Mouse (Mus musculus) heart, postnatal 25 days (tissue): Measurements from ENCODE around the gene Chmp2a. TPM values are rescaled to one million over a fixed set of nuclear protein-coding genes. Genes with fewer than 3 reads are reported as not detected.
"Not testable (repeated sequence)": the region's sequence is repeated elsewhere in the genome, so short reads cannot be mapped to it uniquely, and the experiment has no call there.

ENCODE experiments used
- DNase-seq: peaks from one replicate; pipeline ENCODE4 v3.0.0; 2022; ENCODE audit warnings: low spot score
- intact Hi-C: fragments of 180-260 bp; cut with DNase I; formaldehyde crosslinking; loops from one replicate; pipeline ENCODE4 v1.15.1; 2025
- total RNA-seq, 2 experiments: library from RNA; stranded (reverse); gene quantifications; 2 replicates each; pipeline ENCODE4 v1.2.3; 2021

Chmp2a gene
- 100 to 1,000 TPM; 120 to 122 TPM for total RNA-seq

DNA sequence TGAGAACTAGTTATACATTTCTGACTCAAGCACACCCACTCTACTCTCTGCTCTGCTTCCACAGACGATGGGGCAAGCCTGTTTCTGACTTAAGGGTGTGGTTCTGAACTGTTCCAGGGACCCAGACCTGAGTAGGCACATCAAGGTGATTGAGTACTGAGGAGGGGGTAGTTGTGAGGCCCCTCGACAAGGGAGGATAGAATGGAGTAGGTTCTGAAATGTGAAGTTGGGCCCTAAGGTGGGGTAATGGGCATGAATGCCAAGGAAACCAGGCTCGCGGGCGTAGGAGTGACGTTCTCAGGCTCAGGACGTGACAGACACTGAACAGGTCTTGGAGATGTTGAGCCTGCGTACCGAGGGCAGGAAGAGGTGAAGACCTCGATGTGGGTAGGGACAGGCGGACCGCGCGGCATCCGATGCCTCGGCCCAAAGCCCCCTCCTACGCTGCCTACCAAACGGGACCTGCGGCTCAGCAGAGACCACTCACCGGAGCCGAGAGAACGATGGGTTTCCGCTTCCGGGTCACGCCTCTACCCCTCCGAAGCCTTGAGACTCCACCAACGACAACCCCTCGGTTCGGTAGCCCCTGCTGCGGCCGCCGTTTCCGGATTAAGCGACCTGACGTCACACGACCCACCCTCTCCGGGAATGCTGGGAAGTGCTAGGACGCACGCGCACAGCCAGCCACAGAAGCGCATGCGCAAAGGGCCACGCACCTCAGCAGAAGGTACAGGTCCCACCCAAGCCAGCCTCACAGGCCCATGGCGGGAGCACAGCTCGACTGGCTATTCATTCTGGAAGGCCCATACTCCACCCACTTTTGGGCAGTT, at the start of gene Chmp2a:
Chmp2a (minus strand) TSS at position 660 of the 830 bp plus-strand sequence.
- peak; percentile 95 for DNase-seq
- intact Hi-C loops = loop anchor here (2.0 to 10.0 kb wide), 2 partner anchors 20 to 560 kb away; partner anchors contain the start of genes Mzf1 and Zfp606

DNA sequence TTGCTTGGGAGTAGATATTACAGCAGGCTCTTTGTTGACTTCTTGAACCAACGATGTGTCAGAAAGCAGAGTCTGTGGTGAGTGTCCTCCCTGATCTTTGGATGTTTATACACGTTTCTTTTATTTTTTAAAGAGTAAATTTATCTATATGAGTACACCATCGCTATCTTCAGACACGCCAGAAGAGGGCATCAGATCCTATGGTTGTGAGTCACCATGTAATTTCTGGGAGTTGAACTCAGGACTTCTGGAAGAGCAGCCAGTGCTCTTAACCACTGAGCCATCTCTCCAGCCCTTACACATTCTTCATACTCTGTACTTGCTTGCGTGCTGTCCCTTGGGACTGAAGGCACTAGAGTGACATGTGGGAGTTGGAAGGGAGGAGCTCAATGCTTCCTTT, 37.7 kb upstream of the Chmp2a start:
- intact Hi-C loops = no loop called here
- no peak for DNase-seq

DNA sequence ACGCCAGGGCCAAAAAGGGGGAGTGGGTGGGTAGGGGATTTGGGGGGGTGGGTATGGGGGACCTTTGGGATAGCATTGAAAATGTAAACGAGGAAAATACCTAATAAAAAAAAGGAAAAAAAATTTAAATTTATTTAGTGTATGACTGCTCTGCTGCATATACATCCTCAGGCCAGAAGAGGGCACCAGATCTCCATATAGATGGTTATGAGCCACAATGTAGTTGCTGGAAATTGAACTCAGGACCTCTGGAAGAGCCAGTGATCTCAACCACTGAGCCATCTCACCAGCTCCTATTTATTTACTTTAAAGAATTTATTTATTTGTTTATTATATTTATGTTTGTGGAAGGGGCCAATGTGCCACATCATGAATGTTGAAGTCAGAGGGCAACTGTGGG, 28.8 kb upstream of the Chmp2a start:
- intact Hi-C loops, DNase-seq: not testable (repeated sequence)

DNA sequence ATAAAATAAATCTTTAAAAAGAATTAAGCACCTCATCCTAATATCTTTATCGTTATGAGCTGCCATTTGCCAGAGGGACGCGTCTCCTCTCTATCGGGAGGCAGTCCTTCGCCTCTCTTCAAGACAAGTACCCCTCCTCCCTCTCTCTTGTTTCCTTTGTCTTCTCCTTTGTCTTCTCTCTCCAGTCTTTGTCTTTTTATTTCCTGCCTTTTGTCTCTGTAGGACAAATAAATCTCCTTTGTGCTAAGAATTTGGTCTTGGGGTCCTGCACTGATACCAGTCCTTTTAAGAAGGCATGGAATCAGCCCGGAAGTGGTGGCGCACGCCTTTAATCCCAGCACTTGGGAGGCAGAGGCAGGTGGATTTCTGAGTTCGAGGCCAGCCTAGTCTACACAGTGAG, 24.9 kb upstream of the Chmp2a start:
- no peak for DNase-seq
- intact Hi-C loops = no loop called here

DNA sequence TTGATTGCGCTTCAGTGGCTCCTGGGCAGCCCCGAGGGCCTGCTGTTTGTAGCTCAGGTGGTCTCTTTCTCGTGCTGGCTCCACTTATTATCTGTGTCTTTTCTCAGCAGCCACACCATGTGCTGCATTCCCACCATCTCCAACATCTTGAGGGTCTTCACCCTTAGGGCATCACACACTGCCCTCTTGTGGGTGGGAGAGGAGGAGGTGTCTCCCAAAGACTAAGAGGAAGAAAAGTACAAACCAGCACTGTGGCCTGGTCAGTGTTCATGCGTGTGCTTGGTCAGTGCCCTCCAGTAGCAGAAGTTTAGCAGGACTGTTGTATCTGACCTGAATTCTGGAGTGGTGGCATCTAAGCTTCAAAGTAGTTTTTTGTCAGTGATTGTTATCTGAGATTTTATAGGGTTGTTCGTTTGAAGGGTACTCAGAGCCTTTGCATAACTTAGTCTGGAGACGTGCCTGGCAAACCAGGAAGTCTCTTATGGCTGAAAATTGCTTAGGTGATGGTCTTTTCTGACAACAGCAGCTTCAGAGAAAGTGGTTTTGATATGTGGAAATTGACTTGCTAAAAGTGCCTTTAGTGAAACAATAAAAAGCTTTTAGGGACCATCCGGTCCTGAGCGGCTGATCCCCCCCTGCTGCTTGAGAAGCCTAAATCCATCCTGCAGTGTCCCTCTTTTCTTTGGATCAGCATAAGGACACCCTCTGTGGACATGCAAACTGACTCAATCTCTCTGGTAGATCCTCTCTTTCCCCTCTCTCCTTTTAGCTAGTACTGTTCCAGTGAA, 22.5 kb upstream of the Chmp2a start:
- no peak for DNase-seq
- intact Hi-C loops = no loop called here

DNA sequence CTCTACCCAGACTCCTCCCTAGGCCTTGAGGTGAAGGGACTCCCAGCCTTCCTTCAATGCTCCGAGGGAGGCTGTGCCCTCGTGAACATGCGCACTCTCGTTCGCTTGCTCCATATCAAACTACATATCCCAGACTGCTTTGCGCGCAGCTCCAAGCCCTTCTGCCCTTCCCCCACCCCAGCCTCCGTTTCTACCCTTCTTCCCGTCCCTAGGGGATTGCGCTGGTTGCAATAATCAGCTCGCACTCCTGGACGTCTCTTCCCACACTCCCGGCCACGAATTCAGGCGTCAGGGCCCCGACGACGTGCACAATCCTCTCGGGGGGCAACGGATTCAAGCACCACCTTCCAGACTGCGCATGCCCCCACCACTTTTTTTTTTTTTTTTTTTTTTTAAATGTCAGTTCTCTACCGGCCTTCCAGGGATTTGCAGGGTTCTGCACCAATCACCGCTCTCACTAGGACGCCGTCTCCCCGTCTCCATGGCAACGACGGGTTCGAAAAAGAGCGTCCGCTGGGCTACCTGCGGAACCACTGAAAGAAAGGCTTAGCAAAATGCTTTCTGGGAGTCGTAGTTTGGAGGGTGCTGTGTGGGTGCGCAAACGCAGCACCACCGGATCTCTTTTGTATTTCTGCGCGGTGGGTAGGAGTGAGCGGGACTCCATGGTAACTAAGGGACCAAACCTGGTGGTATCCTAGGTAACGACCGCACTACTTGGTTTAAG, 19.8 kb upstream of the Chmp2a start, which contains the start of gene Mzf1:
Mzf1 (minus strand) TSS at position 478 of the 724 bp plus-strand sequence.
- peak; percentile 82 for DNase-seq
- intact Hi-C loops = loop anchor here (2.0 to 5.0 kb wide), 3 partner anchors 20 to 223 kb away; partner anchors contain the start of genes Chmp2a, Lig1, Rps5 and Zswim9

DNA sequence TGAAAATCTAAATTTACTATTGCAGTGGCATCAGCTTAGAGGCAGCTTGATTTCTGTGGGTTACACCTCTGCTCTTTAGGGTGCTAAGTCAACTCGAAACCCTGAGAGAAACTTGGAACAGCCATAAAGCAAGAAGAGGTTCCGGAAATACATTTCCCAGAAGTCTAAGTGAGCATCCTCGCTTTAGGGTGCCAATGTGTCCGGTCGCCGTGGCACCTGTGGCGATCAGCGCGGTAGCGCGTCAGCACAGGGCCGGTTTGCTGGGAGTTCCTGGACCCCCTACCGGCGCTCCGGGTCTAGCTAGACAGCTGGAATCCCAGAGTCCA, 19.3 kb upstream of the Chmp2a start:
- intact Hi-C loops = loop anchor here (2.0 to 5.0 kb wide), 3 partner anchors 19 to 223 kb away; partner anchors contain the start of genes Chmp2a, Lig1, Rps5 and Zswim9
- no peak for DNase-seq

DNA sequence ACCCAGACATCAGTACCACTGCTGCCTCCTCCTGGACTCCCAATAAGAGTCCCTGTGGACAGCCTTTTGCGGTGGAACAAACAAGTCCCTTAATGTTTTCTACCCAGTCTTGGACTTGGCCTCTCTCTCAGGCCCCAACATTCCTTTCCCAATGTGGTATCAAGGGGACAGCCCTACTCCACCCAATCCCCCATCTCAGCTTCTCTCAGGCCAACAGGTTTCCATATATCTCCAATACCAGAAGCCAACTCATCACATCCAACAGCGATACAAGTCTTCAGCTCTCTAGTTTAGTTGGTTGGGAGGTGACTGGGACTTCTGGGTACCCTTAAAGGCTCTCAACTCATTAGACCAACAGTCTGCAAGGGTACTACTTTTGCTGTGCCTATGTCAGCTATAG, 18.9 kb upstream of the Chmp2a start:
- intact Hi-C loops = loop anchor here (5.0 kb wide), 2 partner anchors 131 to 224 kb away; partner anchors contain the start of genes Lig1, Rps5 and Zswim9
- no peak for DNase-seq

DNA sequence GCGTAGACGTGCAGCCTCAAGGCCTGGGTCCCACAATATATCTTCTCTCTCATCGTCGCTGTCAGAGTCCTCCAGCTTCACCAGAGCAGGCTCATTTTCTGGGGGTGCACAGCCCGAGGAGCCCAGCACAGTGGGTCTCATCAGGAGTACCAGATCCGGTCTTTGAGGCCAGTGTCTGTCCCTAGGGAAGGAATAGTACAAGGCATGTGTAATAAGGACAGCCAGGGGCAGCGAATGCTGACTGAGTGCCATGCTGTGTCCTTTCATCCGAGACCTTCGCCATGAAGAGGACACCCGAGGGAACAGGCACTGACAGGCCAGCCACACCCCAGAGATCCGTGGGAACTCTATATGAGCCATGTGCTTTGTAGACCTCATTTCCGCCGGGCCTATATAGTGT, 18.4 kb upstream of the Chmp2a start:
- no peak for DNase-seq
- intact Hi-C loops = loop anchor here (5.0 kb wide), 2 partner anchors 131 to 224 kb away; partner anchors contain the start of genes Lig1, Rps5 and Zswim9

DNA sequence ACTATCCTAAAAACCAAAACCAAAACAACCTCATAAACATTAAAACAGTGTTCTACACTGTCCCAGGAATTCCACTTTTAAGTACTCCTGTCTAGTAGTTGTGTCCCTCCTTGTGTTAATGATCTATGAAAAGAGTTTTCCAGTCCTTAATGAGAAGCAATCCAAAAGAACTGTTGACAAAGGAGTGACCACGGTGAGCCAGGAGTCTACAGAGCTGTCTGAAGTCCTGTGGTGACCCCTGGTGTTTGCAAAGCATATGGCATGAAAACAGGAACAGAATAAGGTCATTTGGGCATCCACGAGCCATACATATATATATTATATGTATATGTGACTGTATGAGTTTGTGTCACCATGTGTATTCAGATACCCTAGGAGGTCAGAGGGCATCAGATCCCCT, 11.5 kb upstream of the Chmp2a start:
- no peak for DNase-seq

DNA sequence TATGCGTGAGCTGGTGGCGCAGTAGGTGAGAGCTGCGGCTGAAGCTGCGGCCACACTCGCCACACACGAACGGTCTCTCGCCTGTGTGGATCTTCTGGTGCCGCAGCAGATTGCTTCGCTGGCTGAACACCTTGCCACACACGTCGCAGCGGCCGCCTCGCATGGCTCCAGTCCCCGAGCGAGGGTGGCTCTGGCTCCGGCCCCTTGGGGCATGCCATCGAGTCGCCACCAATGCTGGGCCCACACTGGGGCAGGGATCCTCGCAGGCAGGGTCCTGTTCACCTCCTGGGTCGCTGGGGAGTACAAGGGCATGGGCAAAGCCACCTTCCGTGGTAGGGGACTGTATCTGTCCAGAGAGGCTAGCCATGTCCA, 9.6 kb upstream of the Chmp2a start:
- intact Hi-C loops = no loop called here

More for the DNA sequence above, 11.5 kb upstream of the Chmp2a start:
- intact Hi-C loops = loop anchor here (1.0 to 2.0 kb wide), 2 partner anchors 37 to 137 kb away; no protein-coding TSS in a partner anchor

DNA sequence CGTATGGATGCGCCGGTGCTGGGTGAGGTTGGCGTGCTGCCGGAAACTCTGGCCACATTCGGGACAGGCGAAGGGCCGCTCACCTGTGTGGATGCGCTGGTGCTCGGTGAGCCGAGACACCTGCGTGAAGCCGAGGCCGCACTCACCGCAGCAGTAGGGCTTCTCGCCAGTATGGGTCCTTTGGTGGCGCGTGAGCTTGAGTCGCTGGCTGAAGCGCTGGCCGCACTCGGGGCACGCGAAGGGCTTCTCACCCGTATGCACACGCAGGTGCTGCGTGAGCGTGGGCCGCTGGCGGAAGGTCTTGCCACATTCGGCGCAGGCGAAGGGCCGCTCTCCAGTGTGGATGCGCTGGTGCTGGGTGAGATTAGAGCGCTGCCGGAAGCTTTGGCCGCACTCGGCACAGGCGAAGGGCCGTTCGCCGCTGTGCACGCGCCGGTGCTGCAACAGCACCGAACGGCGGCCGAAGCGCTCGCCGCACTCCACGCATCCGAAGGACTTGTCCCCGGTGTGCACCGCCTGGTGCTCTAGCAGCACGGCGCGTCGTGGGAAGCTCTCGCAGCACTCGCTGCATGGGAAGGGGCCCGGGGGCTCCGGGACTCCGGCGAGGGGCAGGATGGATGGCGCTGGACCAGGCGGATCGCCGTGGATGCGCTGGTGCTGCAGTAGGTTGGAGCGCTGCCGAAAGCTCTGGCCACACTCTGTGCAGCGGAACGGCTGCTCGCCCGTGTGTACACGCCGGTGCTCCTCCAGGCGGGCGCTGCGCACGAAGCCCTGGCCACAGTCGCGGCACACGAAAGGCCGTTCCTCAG, 9.0 kb upstream of the Chmp2a start:
- intact Hi-C loops = no loop called here
- no peak for DNase-seq

More for the DNA sequence above, 9.6 kb upstream of the Chmp2a start:
- no peak for DNase-seq

DNA sequence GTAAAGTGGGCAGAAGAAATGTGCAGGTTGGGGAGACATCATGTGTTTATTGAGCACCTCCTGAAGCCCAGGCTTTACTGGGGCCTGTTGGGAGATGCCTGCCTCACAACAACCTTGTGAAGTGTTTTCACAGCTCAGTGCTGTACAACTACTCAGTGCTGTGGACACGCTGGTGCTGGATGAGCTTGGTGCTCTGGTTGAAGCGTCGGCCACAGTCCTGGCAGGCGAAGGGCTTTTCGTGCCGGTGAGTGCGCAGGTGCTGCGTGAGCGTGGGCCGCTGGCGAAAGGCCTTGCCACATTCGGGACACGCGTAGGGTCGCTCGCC, 8.5 kb upstream of the Chmp2a start:
- DNase-seq = no peak
- intact Hi-C loops = no loop called here

DNA sequence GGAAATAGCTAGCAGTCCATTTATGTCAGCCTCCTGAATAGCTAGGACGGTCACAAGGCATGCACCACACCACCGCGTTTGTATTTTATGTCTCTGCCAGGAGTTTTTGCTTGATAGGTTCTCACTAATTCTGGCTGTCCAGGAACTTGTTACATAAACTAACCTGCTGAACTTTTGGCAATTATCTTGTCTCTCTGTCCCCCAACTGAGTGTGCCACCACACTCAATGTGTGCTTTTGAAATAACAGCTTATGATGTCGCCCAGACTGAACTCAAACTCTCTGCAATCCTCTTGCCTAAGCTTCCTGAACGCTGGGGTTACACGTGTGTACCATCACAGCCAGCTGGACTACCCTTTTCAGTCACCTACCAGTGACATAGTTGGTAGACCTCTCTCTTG, 7.9 kb upstream of the Chmp2a start:
- intact Hi-C loops = no loop called here

DNA sequence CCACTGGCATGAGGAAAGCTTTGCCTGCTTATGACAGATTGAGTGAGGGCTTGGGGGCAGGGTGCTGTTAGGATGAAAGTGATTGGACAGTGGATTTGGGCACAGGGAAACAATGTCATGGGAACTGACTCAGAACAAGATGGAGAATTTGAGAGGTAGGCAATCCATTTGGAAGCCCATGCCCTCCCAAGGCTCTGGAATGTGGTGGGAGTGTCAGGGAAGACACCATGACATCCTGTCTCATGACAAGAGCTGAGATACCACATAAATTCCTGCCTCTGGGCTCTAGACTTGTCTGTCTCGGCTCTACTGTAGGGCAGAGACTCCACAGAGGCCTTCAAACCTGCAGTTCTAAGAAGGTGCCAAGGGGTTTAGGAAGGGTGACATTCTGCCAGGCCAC, 6.6 kb upstream of the Chmp2a start:
- DNase-seq = no peak
- intact Hi-C loops = no loop called here

More for the DNA sequence above, 7.9 kb upstream of the Chmp2a start:
- DNase-seq = no peak

DNA sequence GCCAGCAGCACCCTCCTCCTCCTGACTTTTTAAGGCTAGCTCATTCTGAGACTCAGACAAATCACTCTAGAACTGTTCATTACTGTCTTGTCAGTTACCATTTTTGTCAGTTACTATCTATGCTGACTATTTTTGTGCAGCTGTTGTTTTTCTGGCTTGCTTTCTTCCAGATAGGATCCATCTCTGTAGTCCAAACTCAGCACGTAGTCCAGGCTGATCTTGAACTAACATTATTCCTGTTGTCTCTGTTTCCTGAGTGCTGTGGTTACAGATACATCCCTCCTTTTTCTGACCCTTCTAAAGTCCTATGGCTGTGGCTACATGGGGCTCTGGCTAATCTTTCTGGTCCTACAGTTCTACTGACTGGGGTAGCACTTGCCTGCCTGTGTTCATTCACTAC, 4.6 kb upstream of the Chmp2a start:
- intact Hi-C loops = loop anchor here (10.0 kb wide), 1 partner anchor 564 kb away; the partner anchor contains the start of gene Zfp606
- DNase-seq = no peak

DNA sequence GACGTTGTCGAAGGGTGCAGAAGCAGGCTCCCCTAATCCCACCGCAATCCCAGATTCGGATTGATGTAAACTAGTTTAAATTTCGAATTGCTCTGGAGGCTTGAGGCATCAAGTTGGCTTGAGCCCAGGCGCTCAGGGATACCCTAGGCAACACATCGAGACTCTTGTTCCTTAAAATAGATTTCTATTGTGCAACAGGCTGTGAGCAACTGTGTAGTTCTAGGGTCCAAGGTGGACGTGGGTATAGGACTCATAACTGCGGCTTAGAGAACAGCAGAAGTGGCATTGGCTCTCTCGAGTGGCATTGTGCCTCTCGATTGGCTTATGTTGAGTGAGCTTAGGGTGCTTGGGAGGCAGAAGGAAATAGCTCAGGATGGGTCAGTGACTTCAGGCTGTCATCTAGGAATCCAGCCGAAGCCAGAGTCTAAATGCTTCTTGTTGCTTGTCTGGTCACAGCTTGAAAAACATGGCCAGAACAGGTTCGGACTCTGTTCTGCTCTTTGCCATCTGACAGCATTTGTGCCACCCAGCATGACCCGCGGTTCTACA, 4.1 kb upstream of the Chmp2a start:
- intact Hi-C loops = loop anchor here (10.0 kb wide), 1 partner anchor 564 kb away; the partner anchor contains the start of gene Zfp606
- no peak for DNase-seq

DNA sequence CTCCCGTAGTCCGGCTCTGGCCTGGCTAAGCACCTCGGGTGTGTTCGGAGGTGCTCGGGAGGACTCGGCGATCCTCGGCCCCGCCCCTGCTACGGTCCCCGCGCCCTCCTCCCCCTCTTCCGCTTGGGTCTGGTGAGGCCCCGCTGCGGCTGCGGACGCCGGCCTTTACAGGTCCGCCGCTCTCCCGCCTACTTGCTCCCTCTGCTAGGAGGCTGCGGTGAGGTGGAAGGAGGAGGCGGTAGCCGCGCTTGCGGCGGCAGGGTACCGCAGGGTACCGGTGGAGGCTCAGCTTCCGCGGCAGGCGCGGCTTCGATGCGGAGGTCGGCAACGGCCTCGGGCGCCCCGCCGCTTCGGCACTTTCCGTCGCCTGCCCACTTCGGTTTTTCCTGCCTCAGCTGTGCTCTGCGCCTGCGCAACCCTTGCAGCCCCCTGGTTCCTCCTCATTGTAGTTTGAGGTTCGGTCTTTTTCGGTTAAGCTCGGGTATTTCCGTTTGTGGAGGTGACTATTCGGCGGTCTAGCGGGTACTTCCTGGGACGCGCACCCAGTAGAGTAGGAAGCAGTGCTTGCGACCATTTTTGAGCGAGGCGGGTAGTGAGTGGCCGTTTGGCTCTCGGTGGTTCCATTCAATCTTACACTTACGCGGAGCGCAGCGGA, 3.4 kb upstream of the Chmp2a start, which contains the start of gene Ube2m:
Ube2m (minus strand) TSS at position 375 of the 655 bp plus-strand sequence.
- intact Hi-C loops = loop anchor here (10.0 kb wide), 1 partner anchor 563 kb away; the partner anchor contains the start of gene Zfp606
- peak; percentile 95 for DNase-seq
